Mouse (Mus musculus) gastrocnemius, postnatal 25 days (tissue): ENCODE data around the gene Olfr1025-ps1. TPM values are rescaled to one million over a fixed set of nuclear protein-coding genes. Genes with fewer than 3 reads are reported as not detected.

Source experiments
- DNase-seq: peaks from one replicate; pipeline ENCODE4 v3.0.0; 2022
- long read RNA-seq, 2 experiments: library from polyadenylated mRNA; stranded (forward); transcript quantifications; one replicate each; pipeline ENCODE4 v2.0.0; 2021
- total RNA-seq, 2 experiments: library from RNA; stranded (reverse); gene quantifications; 1 replicate in 1 of 2; 2 replicates in 1 of 2; pipeline ENCODE4 v1.2.3; 2021

The Olfr1025-ps1 gene
- not detected for total RNA-seq
- long read RNA-seq, experiment 1 = 0 reads
- long read RNA-seq, experiment 2 = 0 reads

GRCm38 (mm10) chr2:85914893-85915292 lies at the start of gene Olfr1025-ps1:
TSS of gene Olfr1025-ps1 (plus strand) at chr2:85915193.
- DNase-seq = no peak

GRCm38 (mm10) chr2:85868294-85868693 lies 46.7 kb upstream of the Olfr1025-ps1 start, which contains the start of gene Olfr1022:
TSS of gene Olfr1022 (plus strand) at chr2:85868594.
- DNase-seq = no peak

- no peak for DNase-seq
Measured at GRCm38 (mm10) chr2:85885340-85885739, 29.7 kb upstream of the Olfr1025-ps1 start, which contains the start of gene Olfr1023. TSS of gene Olfr1023 (plus strand) at chr2:85885640.

GRCm38 (mm10) chr2:85904952-85905351 lies 10.0 kb upstream of the Olfr1025-ps1 start, which contains the start of gene Olfr1024:
TSS of gene Olfr1024 (minus strand) at chr2:85905052.
- DNase-seq = no peak

- no peak for DNase-seq
Measured at GRCm38 (mm10) chr2:85913197-85913596, 1.8 kb upstream of the Olfr1025-ps1 start.

GRCm38 (mm10) chr2:85921258-85921657 lies 6.3 kb downstream of the Olfr1025-ps1 start, which contains the start of gene Olfr1026:
TSS of gene Olfr1026 (plus strand) at chr2:85921558.
- no peak for DNase-seq

- DNase-seq = no peak
Measured at GRCm38 (mm10) chr2:85950137-85950536, 35.1 kb downstream of the Olfr1025-ps1 start, which contains the start of gene Olfr1028. TSS of gene Olfr1028 (plus strand) at chr2:85950437.

Other genes with a start within 250 kb of the Olfr1025-ps1 start
- gene Olfr1006, start 236.4 kb upstream of the Olfr1025-ps1 start, total RNA-seq = not detected
- not detected for gene Olfr1008, start 225.8 kb upstream of the Olfr1025-ps1 start, total RNA-seq
- gene Olfr1009, start 199.8 kb upstream of the Olfr1025-ps1 start, total RNA-seq = not detected
- gene Olfr1012, start 152.4 kb upstream of the Olfr1025-ps1 start, total RNA-seq = not detected
- not detected for gene Olfr1013, start 148.1 kb upstream of the Olfr1025-ps1 start, total RNA-seq
- not detected for gene Olfr1014, start 142.5 kb upstream of the Olfr1025-ps1 start, total RNA-seq
- not detected for gene Olfr1015, start 133.2 kb upstream of the Olfr1025-ps1 start, total RNA-seq
- not detected for gene Olfr1016, start 112.6 kb upstream of the Olfr1025-ps1 start, total RNA-seq
- not detected for gene Olfr1018, start 96.7 kb upstream of the Olfr1025-ps1 start, total RNA-seq
- gene Olfr1019, start 69.7 kb upstream of the Olfr1025-ps1 start, total RNA-seq = not detected
- gene Olfr1020, start 68.2 kb upstream of the Olfr1025-ps1 start, total RNA-seq = not detected
- gene Olfr1022, start 46.6 kb upstream of the Olfr1025-ps1 start, total RNA-seq = not detected
- not detected for gene Olfr1023, start 29.6 kb upstream of the Olfr1025-ps1 start, total RNA-seq
- gene Olfr1024, start 10.1 kb upstream of the Olfr1025-ps1 start, total RNA-seq = not detected
- gene Olfr1026, start 6.4 kb downstream of the Olfr1025-ps1 start, total RNA-seq = not detected
- not detected for gene Olfr1028, start 35.2 kb downstream of the Olfr1025-ps1 start, total RNA-seq
- not detected for gene Olfr1029, start 58.7 kb downstream of the Olfr1025-ps1 start, total RNA-seq
- gene Olfr1030, start 64.1 kb downstream of the Olfr1025-ps1 start, total RNA-seq = not detected
- gene Olfr1031, start 75.1 kb downstream of the Olfr1025-ps1 start, total RNA-seq = not detected
- gene Olfr1032, start 90.3 kb downstream of the Olfr1025-ps1 start, total RNA-seq = not detected
- under 1 TPM in 1 of 2 experiments, not detected in 1; 0.08 TPM for gene Olfr1033, start 105.4 kb downstream of the Olfr1025-ps1 start, total RNA-seq
- not detected for gene Olfr1034, start 130.7 kb downstream of the Olfr1025-ps1 start, total RNA-seq
- gene Olfr1036, start 158.8 kb downstream of the Olfr1025-ps1 start, total RNA-seq = not detected
- not detected for gene Olfr1037, start 172.2 kb downstream of the Olfr1025-ps1 start, total RNA-seq
- not detected for gene Olfr1039, start 220.7 kb downstream of the Olfr1025-ps1 start, total RNA-seq
- not detected for gene Olfr1040, start 231.5 kb downstream of the Olfr1025-ps1 start, total RNA-seq
- gene Olfr1042, start 246.6 kb downstream of the Olfr1025-ps1 start, total RNA-seq = not detected